Mouse (Mus musculus): ENCODE measurements around the gene Ramac. TPM values are rescaled to one million over a fixed set of nuclear protein-coding genes. Genes with fewer than 3 reads are reported as not detected.

Gene Ramac
- total and polyA plus RNA-seq, 2 experiments from 2014 or later, result 81.6 to 189 TPM

DNA sequence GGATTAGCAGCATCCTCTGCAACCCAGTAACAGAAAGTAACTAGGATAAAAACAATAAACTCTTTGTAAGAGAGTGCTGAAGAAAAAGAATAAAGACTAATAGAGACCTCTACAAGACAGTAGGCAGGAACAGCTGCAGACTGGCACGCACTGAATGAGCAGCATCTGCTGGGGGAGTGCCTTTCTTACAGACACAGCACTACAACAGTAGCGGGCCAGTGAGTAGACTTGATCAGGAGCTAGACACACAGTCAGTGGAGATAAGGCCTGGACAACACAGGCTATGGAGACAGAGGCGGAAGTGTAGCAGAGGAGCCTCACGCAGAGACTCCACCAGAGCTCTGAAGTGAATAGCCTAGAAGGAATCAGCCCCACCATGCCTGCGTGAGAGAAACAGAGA lies 43.3 kb downstream of the Ramac start:
- ATAC-seq (ENCODE audit: low FRiP score), result no peak
- H3K4me2 ChIP-seq (ENCODE audit: low read depth, low read length, poor library complexity, severe bottlenecking), result no peak overlapping the region
- H3K36me3 ChIP-seq (ENCODE audit: insufficient read depth, low read length), result no peaks in the 10 kb centered on the region; the same call in 1 of the 2 replicates
- H3K27me3 ChIP-seq (ENCODE audit: insufficient read depth, low read length), result no peaks in the 10 kb centered on the region
- no peak overlapping the region for H3K9ac ChIP-seq (replicated peaks; ENCODE audit: low read length, poor library complexity, severe bottlenecking)
- 68% methylated on average over 5 of the region's 5 CpGs for WGBS
- no peak for DNase-seq (ENCODE audit: low spot score)
- no peaks in the 10 kb centered on the region for H3K9me3 ChIP-seq (ENCODE audit: low read length)
- no peak overlapping the region for H3K4me3 ChIP-seq (ENCODE audit: low read depth, low read length)
- H3K4me1 ChIP-seq (ENCODE audit: insufficient read depth, low read length), result no peaks in the 10 kb centered on the region
- H3K27ac ChIP-seq (ENCODE audit: low read depth, low read length), result no peak overlapping the region
- TF ChIP-seq CTCF (IDR thresholded peaks at IDR 0.05), result no peak

Other genes starting within 250 kb of the Ramac start
- gene Fsd2, start 196.0 kb upstream of the Ramac start, total RNA-seq (2014; rRNA removed), result 0.22 TPM in 1 of 2 replicates, not detected in the other
- gene Fsd2, start 196.0 kb upstream of the Ramac start, polyA plus RNA-seq (2015; fragmentation: Nextera tagmentation; extraction: Ambion mirVana), result 0.28 and 0.36 TPM in 2 replicates
- gene Whamm, start 191.7 kb upstream of the Ramac start, total RNA-seq (2014; rRNA removed), result 6.2 and 9.6 TPM in 2 replicates
- gene Whamm, start 191.7 kb upstream of the Ramac start, polyA plus RNA-seq (2015; fragmentation: Nextera tagmentation; extraction: Ambion mirVana), result 5.4 and 5.5 TPM in 2 replicates
- gene Homer2, start 55.4 kb upstream of the Ramac start, total RNA-seq (2014; rRNA removed), result 23.7 and 25.6 TPM in 2 replicates
- 23.5 and 29.5 TPM in 2 replicates for gene Homer2, start 55.4 kb upstream of the Ramac start, polyA plus RNA-seq (2015; fragmentation: Nextera tagmentation; extraction: Ambion mirVana)
- 34.7 and 48.7 TPM in 2 replicates for gene 3110040N11Rik, start 26.6 kb downstream of the Ramac start, total RNA-seq (2014; rRNA removed)
- 51.3 and 54.6 TPM in 2 replicates for gene 3110040N11Rik, start 26.6 kb downstream of the Ramac start, polyA plus RNA-seq (2015; fragmentation: Nextera tagmentation; extraction: Ambion mirVana)
- gene Btbd1, start 66.5 kb downstream of the Ramac start, total RNA-seq (2014; rRNA removed), result 112 and 127 TPM in 2 replicates
- gene Btbd1, start 66.5 kb downstream of the Ramac start, polyA plus RNA-seq (2015; fragmentation: Nextera tagmentation; extraction: Ambion mirVana), result 85.4 and 92.5 TPM in 2 replicates
- gene Gm10160, start 92.9 kb downstream of the Ramac start, total RNA-seq (2014; rRNA removed), result not detected in 2 replicates
- not detected in 2 replicates for gene Gm10160, start 92.9 kb downstream of the Ramac start, polyA plus RNA-seq (2015; fragmentation: Nextera tagmentation; extraction: Ambion mirVana)
- gene Tm6sf1, start 96.1 kb downstream of the Ramac start, total RNA-seq (2014; rRNA removed), result 8.7 and 15.2 TPM in 2 replicates
- gene Tm6sf1, start 96.1 kb downstream of the Ramac start, polyA plus RNA-seq (2015; fragmentation: Nextera tagmentation; extraction: Ambion mirVana), result 7.9 and 9.8 TPM in 2 replicates
- gene Hdgfl3, start 171.5 kb downstream of the Ramac start, total RNA-seq (2014; rRNA removed), result 136 and 180 TPM in 2 replicates
- gene Hdgfl3, start 171.5 kb downstream of the Ramac start, polyA plus RNA-seq (2015; fragmentation: Nextera tagmentation; extraction: Ambion mirVana), result 58.0 and 68.1 TPM in 2 replicates
- gene Bnc1, start 229.4 kb downstream of the Ramac start, total RNA-seq (2014; rRNA removed), result 0.22 and 0.47 TPM in 2 replicates
- gene Bnc1, start 229.4 kb downstream of the Ramac start, polyA plus RNA-seq (2015; fragmentation: Nextera tagmentation; extraction: Ambion mirVana), result 0.02 TPM in 1 of 2 replicates, not detected in the other